Mouse (Mus musculus) natural killer cell, adult 2 months (primary cell): Measurements from ENCODE around the gene Kcnq1.

ENCODE experiments used
- DNase-seq, 2 experiments: peaks; one replicate each; pipeline ENCODE4 v3.0.0; 2022; ENCODE audit warnings: low spot score in 2 of 2

Kcnq1 gene

GRCm38 (mm10) chr7:143087070-143087579 lies 19.0 kb upstream of the Kcnq1 start:
- no peak for DNase-seq

GRCm38 (mm10) chr7:143093847-143094246 lies 12.3 kb upstream of the Kcnq1 start:
- no peak for DNase-seq

GRCm38 (mm10) chr7:143094592-143095553 lies 11.3 kb upstream of the Kcnq1 start, which contains the start of gene Trpm5:
Trpm5 (minus strand) TSS chr7:143094642.
- peak in 1 of 2 experiments; percentile 30 for DNase-seq

- DNase-seq, result no peak
Observed at GRCm38 (mm10) chr7:143095554-143095907, 10.6 kb upstream of the Kcnq1 start.

GRCm38 (mm10) chr7:143100759-143101158 lies 5.4 kb upstream of the Kcnq1 start:
- no peak for DNase-seq

GRCm38 (mm10) chr7:143105258-143105897 lies 784 bp upstream of the Kcnq1 start:
- DNase-seq, result no peak

DNA sequence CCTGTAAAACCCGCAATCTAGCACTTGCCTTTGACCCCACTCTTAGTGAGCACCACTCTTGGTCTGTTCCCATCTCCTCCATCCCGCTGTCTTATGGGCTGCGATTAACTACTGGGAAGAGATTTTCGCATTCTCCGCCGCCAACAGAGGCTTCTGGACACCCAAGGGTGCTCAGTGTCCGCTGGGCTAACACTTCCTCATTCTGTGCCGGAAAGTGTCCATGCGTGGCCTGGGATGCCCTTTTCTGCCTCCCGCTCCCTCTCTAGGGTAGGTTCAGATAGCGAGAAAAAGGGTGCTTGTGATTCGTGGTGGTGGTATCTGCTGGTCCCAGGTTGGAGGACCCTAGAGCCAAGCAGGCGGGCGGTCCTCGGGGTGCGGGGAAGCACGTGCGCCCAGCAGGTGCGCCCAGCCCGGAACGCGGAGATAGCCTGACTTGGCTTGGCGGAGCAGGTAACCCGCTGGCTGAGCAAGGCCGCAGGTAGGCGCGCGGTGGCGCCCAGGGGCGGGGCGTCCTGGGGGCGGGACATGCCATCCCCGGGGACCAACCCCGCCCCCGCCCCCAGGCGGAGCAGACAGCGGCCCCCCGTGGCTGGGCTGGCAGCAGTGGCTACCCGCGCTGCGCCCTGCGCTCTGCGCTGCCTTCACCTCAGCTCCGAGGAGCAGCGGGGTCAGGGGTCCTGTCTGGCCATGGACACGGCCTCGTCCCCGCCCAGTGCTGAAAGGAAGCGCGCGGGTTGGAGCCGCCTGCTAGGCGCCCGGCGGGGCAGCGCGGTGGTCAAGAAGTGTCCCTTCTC lies 707 bp downstream of the Kcnq1 start:
- DNase-seq, result no peak

DNA sequence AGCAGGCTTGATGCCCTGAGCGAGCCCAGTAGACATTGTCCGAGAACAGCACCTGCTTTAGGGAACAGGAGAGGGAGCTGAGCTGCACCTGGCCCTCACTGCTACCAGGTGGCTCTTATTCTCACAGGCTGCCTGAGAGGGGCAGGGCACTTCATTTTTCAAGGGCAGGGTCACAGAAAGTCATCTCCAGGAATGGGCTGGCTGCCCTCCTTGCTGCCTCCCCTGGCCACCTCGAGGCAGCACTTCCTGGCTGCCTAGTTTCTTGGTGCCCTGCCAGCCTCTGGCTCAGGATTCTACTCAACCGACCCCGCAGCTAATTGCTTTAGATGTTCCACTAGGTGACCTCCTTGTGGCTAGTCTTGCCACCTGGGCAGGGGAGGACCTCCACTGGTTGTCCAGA lies 2.0 kb downstream of the Kcnq1 start:
- no peak for DNase-seq

GRCm38 (mm10) chr7:143108996-143109660 lies 3.0 kb downstream of the Kcnq1 start:
- DNase-seq, result no peak

- no peak for DNase-seq
Observed at GRCm38 (mm10) chr7:143109696-143110095, 3.5 kb downstream of the Kcnq1 start.

GRCm38 (mm10) chr7:143110803-143111202 lies 4.6 kb downstream of the Kcnq1 start:
- DNase-seq, result no peak

GRCm38 (mm10) chr7:143111719-143112118 lies 5.6 kb downstream of the Kcnq1 start:
- DNase-seq, result no peak

- DNase-seq, result no peak
Observed at GRCm38 (mm10) chr7:143112395-143112794, 6.2 kb downstream of the Kcnq1 start.

GRCm38 (mm10) chr7:143114773-143115172 lies 8.6 kb downstream of the Kcnq1 start:
- no peak for DNase-seq

GRCm38 (mm10) chr7:143116521-143116920 lies 10.4 kb downstream of the Kcnq1 start:
- no peak for DNase-seq

- DNase-seq, result no peak
Observed at GRCm38 (mm10) chr7:143119407-143119806, 13.2 kb downstream of the Kcnq1 start.

DNA sequence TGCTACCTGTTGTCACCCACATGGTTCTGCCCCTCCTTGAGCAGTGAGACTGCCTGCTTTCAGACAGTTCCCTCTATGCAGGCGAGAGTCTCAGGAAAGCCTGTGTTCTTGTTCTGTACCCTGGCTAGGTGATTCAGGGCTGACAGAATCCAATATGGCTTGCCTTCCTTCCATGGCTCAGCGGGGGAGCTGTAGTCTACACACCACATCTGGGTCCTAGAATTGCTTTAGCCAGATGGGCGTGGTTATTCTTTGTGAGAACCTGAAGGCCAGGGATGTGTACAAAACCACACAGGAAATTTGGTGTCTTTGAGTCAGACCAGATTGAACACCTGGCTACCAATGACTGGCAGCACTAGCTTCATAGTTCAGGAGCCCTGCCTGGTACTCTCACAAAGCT lies 13.7 kb downstream of the Kcnq1 start:
- DNase-seq, result no peak

GRCm38 (mm10) chr7:143122191-143122590 lies 16.0 kb downstream of the Kcnq1 start:
- no peak for DNase-seq

DNA sequence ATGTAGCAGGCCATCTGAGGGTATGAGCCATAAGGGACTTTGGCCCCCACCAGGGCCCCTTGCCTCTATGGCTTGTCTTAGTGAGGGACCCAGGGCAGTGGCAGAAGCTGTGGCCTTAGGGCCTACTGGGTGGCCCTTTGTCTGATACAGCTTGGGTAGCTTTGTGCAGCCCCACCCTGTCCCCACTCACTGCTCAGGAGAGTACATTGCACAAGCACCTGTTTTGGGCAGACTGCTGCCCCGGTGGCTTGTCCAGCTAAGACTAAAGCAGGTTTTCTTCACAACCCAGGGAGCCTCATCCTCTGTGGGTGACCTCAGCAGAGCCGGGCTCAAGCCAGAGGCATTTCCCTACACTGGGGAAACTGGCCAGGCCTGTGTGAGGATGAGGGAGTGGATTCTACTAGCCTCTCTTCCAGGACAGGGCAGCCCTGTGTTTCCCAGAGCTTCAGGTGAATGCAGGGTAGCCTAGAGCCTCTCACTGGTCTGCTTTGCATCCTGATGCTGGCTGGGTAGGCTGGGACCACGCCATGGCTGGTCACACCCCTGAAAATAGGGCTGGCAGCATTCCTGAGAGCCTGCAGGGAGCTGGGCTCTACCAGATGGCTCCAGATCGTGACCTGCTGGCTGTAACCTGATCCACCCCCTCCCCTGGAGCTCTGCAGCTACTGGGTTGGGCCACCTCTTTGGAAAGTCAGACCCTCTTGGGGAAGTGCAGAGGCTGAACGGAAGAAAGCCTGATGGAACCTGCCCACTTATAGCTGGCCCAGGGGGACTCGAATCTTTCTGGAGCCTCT lies 17.9 kb downstream of the Kcnq1 start:
- no peak for DNase-seq

GRCm38 (mm10) chr7:143124902-143125301 lies 18.7 kb downstream of the Kcnq1 start:
- no peak for DNase-seq

DNA sequence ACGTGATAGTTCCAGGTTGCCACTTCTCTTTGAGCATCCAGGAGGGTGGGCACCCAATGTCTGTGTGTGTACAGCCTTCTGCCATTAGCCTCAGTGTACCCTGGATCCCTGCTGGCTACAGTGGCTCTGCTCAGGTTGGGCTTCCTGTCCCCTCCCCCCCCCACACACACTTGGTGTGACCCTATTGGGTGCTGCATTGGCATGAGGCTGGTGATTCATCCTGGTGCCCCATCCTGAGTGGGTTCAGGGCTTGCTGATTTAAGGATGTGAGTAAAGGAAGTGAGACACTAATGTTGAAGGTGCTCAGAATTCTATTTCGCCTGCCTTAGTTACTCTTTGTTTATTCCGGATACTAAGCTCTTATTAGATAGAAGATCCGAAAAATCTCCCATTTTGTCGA lies 26.7 kb downstream of the Kcnq1 start:
- DNase-seq, result no peak
